Mouse (Mus musculus): ENCODE data around the gene Ttc36. TPM values are rescaled to one million over a fixed set of nuclear protein-coding genes. Genes with fewer than 3 reads are reported as not detected.

Ttc36 gene
- polyA plus RNA-seq, 1 experiment from 2014 or later = 3.3 TPM

GRCm38 (mm10) chr9:44814179-44814578 lies 11.3 kb upstream of the Ttc36 start:
- ATAC-seq (no peak), DNase-seq (ENCODE audit: low read depth, low spot score) (no peak)
- CTCF ChIA-PET = interaction anchor here (0.7 to 1.2 kb wide), 3 partner anchors 11 to 159 kb away, joined by 3 read pairs; partner anchors contain the start of gene Ttc36
- in situ Hi-C loops (cut with MboI; ENCODE audit: low pct_unique_long_range_greater_than_20kb) = no loop called here
- TF ChIP-seq CTCF (IDR thresholded peaks at IDR 0.05) = no peak
- POLR2A ChIA-PET = no interaction called here
- no peaks in the 10 kb centered on the region for H3K27me3 ChIP-seq

GRCm38 (mm10) chr9:44810316-44810715 lies 7.4 kb upstream of the Ttc36 start:
- ChIA-PET POLR2A (no interaction called here), CTCF (no interaction called here)
- TF ChIP-seq CTCF (IDR thresholded peaks at IDR 0.05) = no peak
- DNase-seq (ENCODE audit: low read depth, low spot score) (no peak), ATAC-seq (no peak)
- in situ Hi-C loops (cut with MboI; ENCODE audit: low pct_unique_long_range_greater_than_20kb) = no loop called here
- no peaks in the 10 kb centered on the region for H3K27me3 ChIP-seq

- DNase-seq (ENCODE audit: low read depth, low spot score) (no peak), ATAC-seq (no peak)
- POLR2A ChIA-PET = no interaction called here
- in situ Hi-C loops (cut with MboI; ENCODE audit: low pct_unique_long_range_greater_than_20kb) = no loop called here
- no peaks in the 10 kb centered on the region for H3K27me3 ChIP-seq
- no peak for TF ChIP-seq CTCF (IDR thresholded peaks at IDR 0.05)
- CTCF ChIA-PET = no interaction called here
Observed at GRCm38 (mm10) chr9:44807778-44808177, 4.9 kb upstream of the Ttc36 start.

- TF ChIP-seq CTCF (IDR thresholded peaks at IDR 0.05) = no peak
- ATAC-seq (no peak), DNase-seq (ENCODE audit: low read depth, low spot score) (no peak)
- POLR2A ChIA-PET = no interaction called here
- in situ Hi-C loops (cut with MboI; ENCODE audit: low pct_unique_long_range_greater_than_20kb) = no loop called here
- CTCF ChIA-PET = no interaction called here
- H3K27me3 ChIP-seq = no peaks in the 10 kb centered on the region
Observed at GRCm38 (mm10) chr9:44807141-44807540, 4.3 kb upstream of the Ttc36 start.

- POLR2A ChIA-PET = no interaction called here
- H3K27me3 ChIP-seq = no peaks in the 10 kb centered on the region
- in situ Hi-C loops (cut with MboI; ENCODE audit: low pct_unique_long_range_greater_than_20kb) = no loop called here
- DNase-seq (ENCODE audit: low read depth, low spot score) (no peak), ATAC-seq (no peak)
- CTCF ChIA-PET = no interaction called here
- no peak for TF ChIP-seq CTCF (IDR thresholded peaks at IDR 0.05)
Observed at GRCm38 (mm10) chr9:44805536-44805935, 2.7 kb upstream of the Ttc36 start.

- H3K27me3 ChIP-seq = no peaks in the 10 kb centered on the region
- POLR2A ChIA-PET = no interaction called here
- DNase-seq (ENCODE audit: low read depth, low spot score) = no peak
- no peak for ATAC-seq
- in situ Hi-C loops (cut with MboI; ENCODE audit: low pct_unique_long_range_greater_than_20kb) = no loop called here
- CTCF ChIA-PET = no interaction called here
- TF ChIP-seq CTCF (IDR thresholded peaks at IDR 0.05) = no peak
Observed at GRCm38 (mm10) chr9:44804678-44805077, 1.8 kb upstream of the Ttc36 start.

GRCm38 (mm10) chr9:44801669-44802068 lies 1.2 kb downstream of the Ttc36 start:
- CTCF ChIA-PET = interaction anchor here (0.9 to 1.4 kb wide), 2 partner anchors 15 to 21 kb away, joined by 3 read pairs; no protein-coding TSS in a partner anchor
- POLR2A ChIA-PET = no interaction called here
- in situ Hi-C loops (cut with MboI; ENCODE audit: low pct_unique_long_range_greater_than_20kb) = no loop called here

GRCm38 (mm10) chr9:44799958-44800324 lies 2.9 kb downstream of the Ttc36 start:
- ChIA-PET CTCF (interaction anchor here (1.2 kb wide), 1 partner anchor 32 kb away, joined by 3 read pairs; the partner anchor contains the start of genes Arcn1 and Ift46), POLR2A (interaction anchor here (1.1 to 1.7 kb wide), 2 partner anchors 13 to 27 kb away, joined by 3 to 5 read pairs; no protein-coding TSS in a partner anchor)
- ATAC-seq (no peak), DNase-seq (ENCODE audit: low read depth, low spot score) (no peak)
- TF ChIP-seq CTCF (IDR thresholded peaks at IDR 0.05) = no peak
- H3K27me3 ChIP-seq = no peaks in the 10 kb centered on the region
- in situ Hi-C loops (cut with MboI; ENCODE audit: low pct_unique_long_range_greater_than_20kb) = no loop called here

More at GRCm38 (mm10) chr9:44801669-44802068, 1.2 kb downstream of the Ttc36 start:
- TF ChIP-seq CTCF (IDR thresholded peaks at IDR 0.05) = no peak
- ATAC-seq (no peak), DNase-seq (ENCODE audit: low read depth, low spot score) (no peak)
- H3K27me3 ChIP-seq = no peaks in the 10 kb centered on the region

- no peak for TF ChIP-seq CTCF (IDR thresholded peaks at IDR 0.05)
- ATAC-seq (peak; percentile 87), DNase-seq (ENCODE audit: low read depth, low spot score) (peak; percentile 22)
- ChIA-PET POLR2A (interaction anchor here (1.1 to 1.7 kb wide), 3 partner anchors 12 to 26 kb away, joined by 3 to 5 read pairs (median 3); no protein-coding TSS in a partner anchor), CTCF (interaction anchor here (1.2 kb wide), 1 partner anchor 32 kb away, joined by 3 read pairs; the partner anchor contains the start of genes Arcn1 and Ift46)
- in situ Hi-C loops (cut with MboI; ENCODE audit: low pct_unique_long_range_greater_than_20kb) = no loop called here
- H3K27me3 ChIP-seq = no peaks in the 10 kb centered on the region
Observed at GRCm38 (mm10) chr9:44799102-44799957, 3.5 kb downstream of the Ttc36 start, which contains the start of gene Tmem25. Gene Tmem25, minus strand, starts transcription at chr9:44799307.

GRCm38 (mm10) chr9:44798298-44798697 lies 4.6 kb downstream of the Ttc36 start:
- ATAC-seq = no peak
- H3K27me3 ChIP-seq = no peaks in the 10 kb centered on the region
- CTCF ChIA-PET = no interaction called here

GRCm38 (mm10) chr9:44792842-44793241 lies 10.0 kb downstream of the Ttc36 start:
- POLR2A ChIA-PET = no interaction called here
- H3K27me3 ChIP-seq = no peaks in the 10 kb centered on the region
- CTCF ChIA-PET = no interaction called here
- ATAC-seq (no peak), DNase-seq (ENCODE audit: low read depth, low spot score) (no peak)
- no peak for TF ChIP-seq CTCF (IDR thresholded peaks at IDR 0.05)
- in situ Hi-C loops (cut with MboI; ENCODE audit: low pct_unique_long_range_greater_than_20kb) = no loop called here

More at GRCm38 (mm10) chr9:44798298-44798697, 4.6 kb downstream of the Ttc36 start:
- POLR2A ChIA-PET = interaction anchor here (1.2 to 1.7 kb wide), 2 partner anchors 12 to 25 kb away, joined by 3 to 5 read pairs; no protein-coding TSS in a partner anchor
- TF ChIP-seq CTCF (IDR thresholded peaks at IDR 0.05) = no peak
- in situ Hi-C loops (cut with MboI; ENCODE audit: low pct_unique_long_range_greater_than_20kb) = no loop called here
- DNase-seq (ENCODE audit: low read depth, low spot score) = no peak
